Mouse (Mus musculus) ovary, postnatal 36 days (tissue): Measurements from ENCODE around the gene Olfr476.
"Not testable (repeated sequence)": the region's sequence is repeated elsewhere in the genome, so short reads cannot be mapped to it uniquely, and the experiment has no call there.

Experiments
- DNase-seq: peaks from one replicate; pipeline ENCODE4 v3.0.0; 2022; ENCODE audit warnings: low spot score, mixed read lengths

Olfr476 gene

GRCm38 (mm10) chr7:107964503-107964902, at the start of gene Olfr476:
Olfr476 (plus strand) TSS chr7:107964803.
- DNase-seq: no peak

DNA sequence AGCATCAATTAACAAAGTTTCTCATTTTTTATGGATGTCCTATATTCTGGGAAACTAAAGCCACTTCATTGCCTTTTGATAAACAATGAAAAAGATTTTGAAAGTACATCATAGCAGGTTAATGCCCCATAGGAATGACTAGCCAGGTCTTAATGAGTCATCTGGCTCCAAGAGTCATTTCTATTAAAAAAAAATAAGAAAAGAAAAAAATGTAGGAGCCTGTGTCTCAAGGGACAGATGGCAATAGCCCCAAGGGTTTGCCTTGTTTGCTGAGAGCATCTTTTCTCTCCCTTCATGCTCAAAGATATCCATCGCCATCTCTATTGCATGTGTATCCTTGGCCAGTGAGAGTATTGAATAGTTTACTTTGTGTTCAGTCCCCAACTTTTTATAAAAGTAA, 34.5 kb upstream of the Olfr476 start, which contains the start of gene Olfr473:
Olfr473 (plus strand) TSS at position 301 of the 400 bp plus-strand sequence.
- DNase-seq: no peak

GRCm38 (mm10) chr7:107952539-107952938, 12.1 kb upstream of the Olfr476 start:
- not testable (repeated sequence) for DNase-seq

DNA sequence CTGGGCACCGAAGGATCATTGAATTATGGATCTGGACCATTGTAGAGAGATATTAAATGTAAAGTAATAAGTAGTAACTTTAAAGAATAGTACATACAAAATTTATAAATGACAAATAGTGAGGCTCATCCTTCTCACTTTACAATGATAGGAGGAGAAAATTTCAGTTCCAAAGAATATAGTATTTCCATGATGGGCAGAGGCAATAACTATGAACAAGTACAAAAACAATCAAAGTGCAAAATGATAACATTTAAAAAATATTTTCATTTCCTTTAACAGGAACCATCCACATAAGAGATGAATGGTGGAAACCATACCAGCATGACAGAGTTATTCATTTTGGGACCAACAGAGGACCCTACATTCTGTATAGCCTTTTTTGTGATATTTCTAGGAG, 10.3 kb upstream of the Olfr476 start, which contains the start of gene Olfr474:
Olfr474 (plus strand) TSS at position 301 of the 400 bp plus-strand sequence.
- DNase-seq: no peak

- DNase-seq: no peak
These were observed 21.8 kb downstream of the Olfr476 start, which contains the start of gene Olfr477 for GRCm38 (mm10) chr7:107986393-107986792. Olfr477 (plus strand) TSS chr7:107986693.

DNA sequence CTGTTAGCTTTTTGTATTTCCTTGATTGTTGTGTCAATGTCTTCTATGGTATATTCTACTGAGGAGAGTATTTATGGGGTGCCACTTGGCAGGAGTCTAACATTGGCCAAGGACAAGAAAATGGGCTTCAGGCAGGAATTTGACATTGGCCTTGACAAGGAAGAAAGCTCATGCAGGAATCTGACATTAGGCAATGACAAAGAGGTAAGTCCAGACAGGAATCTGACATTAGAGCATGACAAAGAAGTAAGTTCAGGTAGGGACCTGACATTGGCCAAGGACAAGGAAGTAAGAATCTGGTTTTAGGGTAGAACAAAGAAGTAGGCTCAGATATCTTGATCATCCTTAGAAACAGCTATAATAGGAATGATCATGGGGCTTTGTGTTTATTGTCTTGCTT, 49.7 kb downstream of the Olfr476 start:
- DNase-seq: not testable (repeated sequence)
